Mouse (Mus musculus) embryo, embryonic 10.5 days (tissue): ENCODE measurements around the gene Olfr1277.

Experiments used
- DNase-seq: peaks from one replicate; pipeline ENCODE4 v3.0.0-alpha.2; 2015; ENCODE audit warnings: low spot score

The Olfr1277 gene

DNA sequence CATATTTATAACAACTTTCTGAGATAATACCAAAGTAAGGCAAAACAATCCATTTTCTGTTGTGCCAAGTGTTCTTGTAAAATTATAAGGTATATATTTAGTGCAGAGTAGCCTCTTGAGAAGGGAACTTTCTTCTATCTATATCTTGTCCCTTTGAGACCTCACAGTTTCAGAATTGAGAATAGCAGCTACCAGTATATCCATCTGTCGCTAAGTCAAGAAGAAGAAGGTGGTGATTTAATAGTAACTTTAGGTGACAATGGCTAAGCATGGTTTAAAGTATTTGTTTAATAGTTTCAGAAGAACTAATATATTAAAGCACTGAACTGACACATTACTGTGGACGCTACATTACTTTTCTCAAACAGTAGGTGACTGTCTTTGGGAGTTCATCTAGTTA is at the start of gene Olfr1277:
TSS of gene Olfr1277 (minus strand) at position 101 of the 400 bp plus-strand sequence.
- DNase-seq = no peak

- no peak for DNase-seq
These were observed 39.8 kb upstream of the Olfr1277 start, which contains the start of gene Olfr1280 for GRCm38 (mm10) chr2:111313717-111314116. Gene Olfr1280 (plus strand): TSS chr2:111314017.

GRCm38 (mm10) chr2:111300374-111300773 is 26.5 kb upstream of the Olfr1277 start, which contains the start of gene Olfr1279:
Gene Olfr1279 (plus strand): TSS chr2:111300635.
- no peak for DNase-seq

GRCm38 (mm10) chr2:111298541-111298940 is 24.6 kb upstream of the Olfr1277 start:
- no peak for DNase-seq

DNA sequence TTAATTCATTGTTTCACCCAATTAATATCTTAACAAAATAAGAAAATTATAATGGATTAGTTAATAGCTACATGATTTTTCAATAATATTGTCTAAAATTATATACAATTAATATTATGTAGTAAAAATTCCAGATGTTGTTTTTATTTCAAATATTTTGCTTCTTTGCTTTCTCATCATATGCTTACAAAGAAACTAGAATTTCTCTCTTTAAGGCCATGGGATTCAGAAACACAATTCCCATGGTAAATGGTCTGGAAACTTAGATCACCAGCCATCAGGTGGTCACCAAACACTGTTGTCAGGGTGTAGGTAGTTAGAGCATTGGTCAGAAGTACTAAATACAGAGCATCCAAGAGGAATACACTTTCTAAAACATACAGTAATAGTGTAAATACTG is 15.9 kb upstream of the Olfr1277 start, which contains the start of gene Olfr1278:
TSS of gene Olfr1278 (plus strand) at position 301 of the 400 bp plus-strand sequence.
- no peak for DNase-seq

- DNase-seq = no peak
These were observed 19.7 kb downstream of the Olfr1277 start, which contains the start of gene Olfr1276 for GRCm38 (mm10) chr2:111254216-111254615. Gene Olfr1276 (plus strand): TSS chr2:111254516.

DNA sequence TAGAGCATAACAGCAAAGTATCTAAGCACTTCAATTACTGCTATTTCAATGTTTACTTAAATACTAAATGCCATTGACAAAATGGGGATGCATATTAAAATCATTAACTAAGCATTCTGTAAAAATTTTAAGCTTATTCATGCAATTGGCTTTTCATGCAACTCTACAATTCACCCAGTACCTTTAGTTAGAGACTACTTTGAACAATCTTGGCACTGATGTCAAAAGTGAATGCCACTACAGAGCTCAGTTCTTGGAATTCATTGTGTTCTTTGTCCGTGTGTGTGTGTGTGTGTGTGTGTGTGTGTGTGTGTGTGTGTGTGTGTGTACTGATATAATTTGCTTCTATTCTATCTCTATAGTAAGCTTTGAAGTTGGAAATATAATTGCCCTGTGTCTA is 38.7 kb downstream of the Olfr1277 start, which contains the start of gene Olfr1275:
TSS of gene Olfr1275 (minus strand) at position 101 of the 400 bp plus-strand sequence.
- DNase-seq = no peak

DNA sequence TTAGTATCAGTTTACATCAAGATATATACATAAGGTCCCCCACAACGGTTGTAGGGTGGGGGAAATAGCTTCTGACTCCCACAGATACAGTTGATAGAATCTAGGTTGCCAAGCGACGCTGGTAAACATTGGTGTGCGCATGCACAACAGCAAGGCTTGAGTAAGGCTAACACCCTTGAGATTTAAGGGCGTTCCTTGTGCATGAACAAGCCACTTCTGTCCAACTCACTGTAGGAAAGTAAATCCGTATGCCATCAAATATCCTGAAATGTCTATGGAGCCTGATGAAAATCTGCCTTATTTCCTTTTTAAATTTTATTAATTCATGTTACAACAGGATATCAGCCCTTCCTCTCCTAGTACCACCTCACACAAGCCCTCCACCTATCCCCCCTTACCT is 44.4 kb downstream of the Olfr1277 start, which contains the start of gene 4930430A15Rik:
TSS of gene 4930430A15Rik (minus strand) at position 101 of the 400 bp plus-strand sequence.
- DNase-seq = no peak
